Comparison of ENCODE assay signal across 8 mouse cellular contexts in genomic region chr4:156234701-156235213, GRCm38 (mm10). TPM values are rescaled to one million over a fixed set of nuclear protein-coding genes. Genes with fewer than 3 reads are reported as not detected.
DNase-seq lines count a peak whose midpoint lies in the region; ATAC-seq and TF ChIP-seq lines count a peak whose summit lies in the region.

Gene Plekhn1, minus strand, starts transcription at chr4:156234857.

- no peak for TF ChIP-seq EP300 in MEL (IDR thresholded peaks at IDR 0.05; ENCODE audit: low read depth in 1 of 2, low read length in 2 of 2)

- peak within 1 kb of the TSS; percentile 85 for H3K4me2 ChIP-seq in forebrain, embryonic 15.5 days (replicated peaks)
- H3K4me2 ChIP-seq in lung, embryonic 15.5 days: peak within 1 kb of the TSS; percentile 98

- peaks cover 42% of the 10 kb centered on the region for H3K79me2 ChIP-seq in MEL (ENCODE audit: control insufficient read depth, insufficient read depth, low read length, poor library complexity)

- under 1% methylated on average over 40 of the region's 48 CpGs for WGBS in forebrain, embryonic 15.5 days
- under 1% methylated on average over 31 of the region's 48 CpGs for WGBS in lung, embryonic 15.5 days
- WGBS in olfactory bulb, adult 2 months: under 1% methylated on average over 47 of the region's 48 CpGs
- under 1% methylated on average over 37 of the region's 48 CpGs for WGBS in thymus, adult 2 months

- no peak for TF ChIP-seq CTCF in MEL (IDR thresholded peaks at IDR 0.05 in 2 of 3, conservative IDR thresholded peaks at IDR 0.05 in 1 of 3; ENCODE audit: control insufficient read depth in 1 of 3, insufficient read depth in 1 of 3, low read depth in 2 of 3, low read length in 3 of 3, poor library complexity in 1 of 3, severe bottlenecking in 1 of 3)
- no peak for TF ChIP-seq CTCF in olfactory bulb, adult 2 months (IDR thresholded peaks at IDR 0.05; ENCODE audit: insufficient read depth, low read depth, low read length)
- TF ChIP-seq CTCF in thymus, adult 2 months (IDR thresholded peaks at IDR 0.05; ENCODE audit: borderline replicate concordance, control insufficient read depth, extremely low read depth, insufficient read depth, low read length, poor library complexity): no peak

- peaks cover 2 to 6% of the 10 kb centered on the region in 2 experiments; a peak in 2 of 4 replicates for H3K4me1 ChIP-seq in MEL (ENCODE audit: control insufficient read depth in 1 of 2, insufficient read depth in 2 of 2, low read length in 2 of 2)
- H3K4me1 ChIP-seq in forebrain, embryonic 15.5 days: peaks cover 23% of the 10 kb centered on the region
- peaks cover 20% of the 10 kb centered on the region for H3K4me1 ChIP-seq in lung, embryonic 15.5 days
- peaks cover 35% of the 10 kb centered on the region for H3K4me1 ChIP-seq in olfactory bulb, adult 2 months (ENCODE audit: control insufficient read depth, insufficient read depth, low read length)
- H3K4me1 ChIP-seq in thymus, adult 2 months (replicated peaks; ENCODE audit: control insufficient read depth, insufficient read depth, low read length): peaks cover 18% of the 10 kb centered on the region

- H3K4me3 ChIP-seq in MEL (ENCODE audit: control insufficient read depth in 1 of 2, insufficient read depth in 1 of 2, low read depth in 2 of 2, low read length in 2 of 2): peak within 1 kb of the TSS; percentile 93 to 96
- peak within 1 kb of the TSS; percentile 76 for H3K4me3 ChIP-seq in forebrain, embryonic 15.5 days
- peak within 1 kb of the TSS; percentile 99 for H3K4me3 ChIP-seq in lung, embryonic 15.5 days
- peak within 1 kb of the TSS; percentile 89 for H3K4me3 ChIP-seq in olfactory bulb, adult 2 months (ENCODE audit: insufficient read depth, low read depth, low read length)
- peak within 1 kb of the TSS; percentile 85 for H3K4me3 ChIP-seq in thymus, adult 2 months (ENCODE audit: control insufficient read depth, insufficient read depth, low read length)

- TF ChIP-seq POLR2A in MEL (IDR thresholded peaks at IDR 0.05; ENCODE audit: control insufficient read depth in 1 of 2, insufficient read depth in 1 of 2, low read depth in 1 of 2, low read length in 2 of 2, poor library complexity in 1 of 2): peak in 1 of 2 experiments; percentile 49; a peak in 2 of 4 replicates
- peak; percentile 37; the same call in 1 of the 2 replicates for TF ChIP-seq POLR2A in olfactory bulb, adult 2 months (IDR thresholded peaks at IDR 0.05; ENCODE audit: insufficient read depth, low read depth, low read length)
- peak; percentile 49; the same call in 1 of the 2 replicates for TF ChIP-seq POLR2A in thymus, adult 2 months (IDR thresholded peaks at IDR 0.05; ENCODE audit: control insufficient read depth, extremely low read depth, insufficient read depth, low read length, poor library complexity)

- DNase-seq in MEL (ENCODE audit: low read depth, low spot score): peak; percentile 82
- DNase-seq in cerebellum, adult 11-12 months: peak; percentile 82
- peak; percentile 42 for DNase-seq in heart, postnatal 25 days (ENCODE audit: low spot score)
- peak; percentile 62 to 71 for DNase-seq in layer of hippocampus, adult 18-20 months (ENCODE audit: low spot score in 2 of 2)
- DNase-seq in thymus, adult 2 months: peak; percentile 79

- peaks cover 8 to 14% of the 10 kb centered on the region in 2 experiments for H3K36me3 ChIP-seq in MEL (ENCODE audit: control insufficient read depth in 1 of 2, insufficient read depth in 2 of 2, low read length in 2 of 2)
- peaks cover 39% of the 10 kb centered on the region for H3K36me3 ChIP-seq in forebrain, embryonic 15.5 days
- peaks cover 50% of the 10 kb centered on the region for H3K36me3 ChIP-seq in lung, embryonic 15.5 days
- peaks cover 11% of the 10 kb centered on the region for H3K36me3 ChIP-seq in thymus, adult 2 months (ENCODE audit: control insufficient read depth, insufficient read depth, low read length)

- H3K27me3 ChIP-seq in MEL (ENCODE audit: control insufficient read depth in 1 of 2, insufficient read depth in 2 of 2, low read length in 2 of 2): no peaks in the 10 kb centered on the region
- no peaks in the 10 kb centered on the region for H3K27me3 ChIP-seq in forebrain, embryonic 15.5 days
- no peaks in the 10 kb centered on the region for H3K27me3 ChIP-seq in lung, embryonic 15.5 days
- H3K27me3 ChIP-seq in thymus, adult 2 months (ENCODE audit: control insufficient read depth, insufficient read depth, low read length): no peaks in the 10 kb centered on the region

- H3K27ac ChIP-seq in MEL (ENCODE audit: control insufficient read depth, low read depth, low read length): peak within 1 kb of the TSS; percentile 85
- H3K27ac ChIP-seq in forebrain, embryonic 15.5 days (replicated peaks): peak within 1 kb of the TSS; percentile 94
- H3K27ac ChIP-seq in lung, embryonic 15.5 days: peak within 1 kb of the TSS; percentile 96
- peak within 1 kb of the TSS; percentile 56 for H3K27ac ChIP-seq in olfactory bulb, adult 2 months (ENCODE audit: insufficient read depth, low read depth, low read length)
- H3K27ac ChIP-seq in thymus, adult 2 months (ENCODE audit: control insufficient read depth, insufficient read depth, low read length): no peak within 1 kb of the TSS; the same call in 1 of the 2 replicates

- intact Hi-C loops in heart, postnatal 25 days (cut with DNase I): loop anchor here (2.0 to 5.0 kb wide), 2 partner anchors 32 to 122 kb away; partner anchors contain the start of gene AW011738

- H3K9me3 ChIP-seq in MEL (replicated peaks; ENCODE audit: insufficient read depth, low read length): no peaks in the 10 kb centered on the region
- H3K9me3 ChIP-seq in forebrain, embryonic 15.5 days: no peaks in the 10 kb centered on the region
- H3K9me3 ChIP-seq in lung, embryonic 15.5 days: no peaks in the 10 kb centered on the region

- H3K9ac ChIP-seq in MEL (ENCODE audit: control insufficient read depth, low read depth, low read length, poor library complexity, severe bottlenecking): peak within 1 kb of the TSS; percentile 86
- peak within 1 kb of the TSS; percentile 67 for H3K9ac ChIP-seq in forebrain, embryonic 15.5 days (replicated peaks)
- H3K9ac ChIP-seq in lung, embryonic 15.5 days: peak within 1 kb of the TSS; percentile 76

- no peak for TF ChIP-seq RAD21 in MEL (IDR thresholded peaks at IDR 0.05; ENCODE audit: low read depth, low read length)

- peak; percentile 64 for ATAC-seq in forebrain, embryonic 15.5 days (replicated peaks)
- peak; percentile 25; the same call in 1 of the 2 replicates for ATAC-seq in lung, embryonic 15.5 days (ENCODE audit: borderline replicate concordance, extremely low read depth, low FRiP score, low TSS enrichment)

TF ChIP-seq in MEL, 35 proteins besides CTCF, POLR2A, EP300 and RAD21 (continues in another document):
- TF ChIP-seq GATA1 (IDR thresholded peaks at IDR 0.05; ENCODE audit: low read depth, low read length) (no peak), CHD1 (IDR thresholded peaks at IDR 0.05; ENCODE audit: low read depth, low read length) (no peak; the same call in 1 of the 2 replicates), USF1 (IDR thresholded peaks at IDR 0.05; ENCODE audit: low read depth, low read length) (no peak), BHLHE40 (IDR thresholded peaks at IDR 0.05; ENCODE audit: borderline replicate concordance, low read depth, low read length) (no peak), POLR2AphosphoS5 (IDR thresholded peaks at IDR 0.05; ENCODE audit: borderline replicate concordance, low read depth, low read length) (no peak), MEF2A (IDR thresholded peaks at IDR 0.05; ENCODE audit: extremely low read depth, insufficient replicate concordance, low read depth, low read length, poor library complexity, severe bottlenecking) (no peak), TBP (IDR thresholded peaks at IDR 0.05; ENCODE audit: low read depth, low read length) (no peak), SIN3A (IDR thresholded peaks at IDR 0.05; ENCODE audit: low read length) (peak; percentile 43; the same call in 1 of the 2 replicates), UBTF (IDR thresholded peaks at IDR 0.05; ENCODE audit: borderline replicate concordance, insufficient read depth, low read depth, low read length) (peak; percentile 48; the same call in 1 of the 2 replicates), JUND (IDR thresholded peaks at IDR 0.05; ENCODE audit: low read depth, low read length) (no peak), ETS1 (IDR thresholded peaks at IDR 0.05; ENCODE audit: low read depth, low read length) (no peak), CHD2 (IDR thresholded peaks at IDR 0.05; ENCODE audit: low read length) (no peak), POLR2AphosphoS2 (IDR thresholded peaks at IDR 0.05; ENCODE audit: low read length) (no peak), MAX (IDR thresholded peaks at IDR 0.05; ENCODE audit: low read length) (peak; percentile 67), ZNF384 (IDR thresholded peaks at IDR 0.05; ENCODE audit: low read depth, low read length) (no peak), ZC3H11A (IDR thresholded peaks at IDR 0.05; ENCODE audit: low read depth, low read length) (0 out of 2 replicates have a peak, but pooled peaks have one; percentile 3), ZMIZ1 (IDR thresholded peaks at IDR 0.05; ENCODE audit: low read depth, low read length) (no peak), ELF1 (IDR thresholded peaks at IDR 0.05; ENCODE audit: low read depth, low read length) (no peak), GABPA (IDR thresholded peaks at IDR 0.05; ENCODE audit: low read depth, low read length) (no peak), ZKSCAN1 (IDR thresholded peaks at IDR 0.05; ENCODE audit: low read depth, low read length) (no peak), NELFE (IDR thresholded peaks at IDR 0.05; ENCODE audit: low read depth, low read length) (peak; percentile 50), MYC (IDR thresholded peaks at IDR 0.05; ENCODE audit: low read depth, low read length) (peak; percentile 81), USF2 (IDR thresholded peaks at IDR 0.05; ENCODE audit: borderline replicate concordance in 1 of 2, insufficient read depth in 1 of 2, low read depth in 1 of 2, low read length in 2 of 2) (no peak), NRF1 (IDR thresholded peaks at IDR 0.05; ENCODE audit: insufficient read depth, low read depth, low read length, poor library complexity, severe bottlenecking) (no peak)

RNA-seq across cellular contexts. Expression of gene Plekhn1, which starts in this region (rescaled TPM):
- total RNA-seq in MEL (2012; rRNA removed): 9.4 and 11.8 TPM in 2 replicates
- 10 to 100 TPM in 1 of 2 experiments, not detected in 1; 20.0 TPM for polyA plus RNA-seq in MEL (2012; ENCODE audit: insufficient read depth in 1 of 2, insufficient read length in 2 of 2, low read depth in 1 of 2, low replicate concordance in 2 of 2, missing spikeins in 1 of 2)
- 27.3 and 29.0 TPM in 2 replicates for polyA plus RNA-seq in forebrain, embryonic 15.5 days (2015; fragmentation: Nextera tagmentation; extraction: Ambion mirVana)
- total RNA-seq in heart, postnatal 25 days (2021): 10 to 100 TPM; 10.5 to 10.6 TPM
- total RNA-seq in layer of hippocampus, adult 18-20 months (2021): 10 to 100 TPM; 37.5 to 38.8 TPM
- polyA plus RNA-seq in lung, embryonic 15.5 days (2015; fragmentation: Nextera tagmentation; extraction: Ambion mirVana): 19.0 and 21.1 TPM in 2 replicates
- polyA plus RNA-seq in olfactory bulb, adult 2 months (2012; ENCODE audit: insufficient read depth, insufficient read length, low replicate concordance, missing spikeins): 117 TPM in 1 of 2 replicates, not detected in the other
- 141 and 145 TPM in 2 replicates for polyA plus RNA-seq in thymus, adult 2 months (2012; rRNA removed)
